ENCODE assay signal across 13 mouse cellular contexts in genomic region chr19:40307550-40307949, GRCm38 (mm10). TPM values are rescaled to one million over a fixed set of nuclear protein-coding genes. Genes with fewer than 3 reads are reported as not detected.
DNase-seq lines count a peak whose midpoint lies in the region; ATAC-seq and TF ChIP-seq lines count a peak whose summit lies in the region.
"Had no signal": no experiment of that assay in that cellular context is flagged by ENCODE, and none has a peak within 500 bp of the region (broad histone marks: within the 10 kb centered on the region; RNA-seq: fewer than 3 reads in every experiment).

No protein-coding gene starts in this region.

- 70% methylated on average over 7 of the region's 7 CpGs for WGBS in heart, embryonic 11.5 days (ENCODE audit: insufficient replicate concordance)
- WGBS in intestine, embryonic 14.5 days: 84% methylated on average over 7 of the region's 7 CpGs
- 75% methylated on average over 7 of the region's 7 CpGs for WGBS in kidney, embryonic 14.5 days

- H3K9ac ChIP-seq in heart, embryonic 11.5 days (ENCODE audit: low read depth, low read length): no peak overlapping the region
- H3K9ac ChIP-seq in intestine, embryonic 14.5 days (ENCODE audit: low read length): no peak overlapping the region
- H3K9ac ChIP-seq in kidney, embryonic 14.5 days (ENCODE audit: low read depth, low read length): no peak overlapping the region
- H3K9ac ChIP-seq: limb, embryonic 13.5 days had no signal

- no peak; the same call in 1 of the 2 replicates for ATAC-seq in heart, embryonic 11.5 days (replicated peaks; ENCODE audit: insufficient number of reproducible peaks, low FRiP score, low TSS enrichment)
- ATAC-seq in intestine, embryonic 14.5 days (replicated peaks; ENCODE audit: low FRiP score, low TSS enrichment, low read depth): peak; percentile 55; the same call in 1 of the 2 replicates
- no peak for ATAC-seq in megakaryocyte progenitor cell, adult 5-6 weeks (replicated peaks; ENCODE audit: poor library complexity)
- no peak for ATAC-seq in kidney, embryonic 14.5 days (ENCODE audit: low FRiP score, low TSS enrichment)

- H3K36me3 ChIP-seq in heart, embryonic 11.5 days (ENCODE audit: control insufficient read depth, insufficient read depth, low read length): peaks cover 20% of the 10 kb centered on the region
- peaks cover 11% of the 10 kb centered on the region for H3K36me3 ChIP-seq in E14TG2a.4 (ENCODE audit: insufficient read depth, low read length)
- H3K36me3 ChIP-seq in intestine, embryonic 14.5 days (ENCODE audit: control insufficient read depth, insufficient read depth, low read length): peaks cover 16% of the 10 kb centered on the region; the same call in 1 of the 2 replicates
- H3K36me3 ChIP-seq in kidney, embryonic 14.5 days (ENCODE audit: control insufficient read depth, insufficient read depth, low read length): no peaks in the 10 kb centered on the region; the same call in 1 of the 2 replicates

- no peak overlapping the region for H3K4me3 ChIP-seq in heart, embryonic 11.5 days (ENCODE audit: low read depth, low read length)
- H3K4me3 ChIP-seq in E14TG2a.4 (replicated peaks; ENCODE audit: low read length): peak overlapping the region; percentile 29; the same call in 1 of the 2 replicates
- H3K4me3 ChIP-seq in intestine, embryonic 14.5 days (ENCODE audit: low read depth, low read length): no peak overlapping the region
- no peak overlapping the region for H3K4me3 ChIP-seq in kidney, embryonic 14.5 days (ENCODE audit: low read length)
- H3K4me3 ChIP-seq: forebrain, embryonic 10.5 days; limb, embryonic 13.5 days had no signal

- H3K4me2 ChIP-seq in heart, embryonic 11.5 days: no peak overlapping the region
- H3K4me2 ChIP-seq in intestine, embryonic 14.5 days (ENCODE audit: low read length): no peak overlapping the region
- H3K4me2 ChIP-seq in kidney, embryonic 14.5 days (replicated peaks; ENCODE audit: low read depth, low read length): no peak overlapping the region
- H3K4me2 ChIP-seq: limb, embryonic 13.5 days had no signal

- peak; percentile 99 for DNase-seq in heart, adult 11 months
- peak; percentile 44 to 65 for DNase-seq in cerebellum, postnatal 25 days
- no peak for DNase-seq in intestine, embryonic 14.5 days (ENCODE audit: low spot score)
- no peak for DNase-seq in c-Kit-positive CD71-positive TER-119-positive erythroid progenitor cells, embryonic 14.5 days (ENCODE audit: low spot score)
- DNase-seq: embryo, embryonic 11 days; kidney, postnatal 36 days; thymus, adult 2 months had no signal

- H3K27ac ChIP-seq in heart, embryonic 11.5 days (ENCODE audit: low read depth, low read length): no peak overlapping the region
- no peak overlapping the region for H3K27ac ChIP-seq in intestine, embryonic 14.5 days (ENCODE audit: low read depth)
- no peak overlapping the region for H3K27ac ChIP-seq in kidney, embryonic 14.5 days (ENCODE audit: low read depth, low read length)
- H3K27ac ChIP-seq: forebrain, embryonic 10.5 days; limb, embryonic 13.5 days had no signal

- H3K27me3 ChIP-seq in heart, embryonic 11.5 days (ENCODE audit: control insufficient read depth, insufficient read depth, low read length): no peaks in the 10 kb centered on the region
- no peaks in the 10 kb centered on the region for H3K27me3 ChIP-seq in E14TG2a.4 (ENCODE audit: insufficient read depth, low read length)
- H3K27me3 ChIP-seq in intestine, embryonic 14.5 days (replicated peaks; ENCODE audit: control insufficient read depth, insufficient read depth, low read length): no peaks in the 10 kb centered on the region
- H3K27me3 ChIP-seq in kidney, embryonic 14.5 days (ENCODE audit: control insufficient read depth, insufficient read depth, low read length): no peaks in the 10 kb centered on the region
- H3K27me3 ChIP-seq: limb, embryonic 13.5 days had no signal

- TF ChIP-seq CTCF in E14TG2a.4 (conservative IDR thresholded peaks at IDR 0.05; ENCODE audit: low read length): no peak

- peaks cover 24% of the 10 kb centered on the region for H3K4me1 ChIP-seq in heart, embryonic 11.5 days (ENCODE audit: control insufficient read depth, insufficient read depth, low read length)
- H3K4me1 ChIP-seq in E14TG2a.4 (replicated peaks; ENCODE audit: low read depth, low read length): peaks cover 20% of the 10 kb centered on the region
- peaks cover 3% of the 10 kb centered on the region; the same call in 1 of the 2 replicates for H3K4me1 ChIP-seq in intestine, embryonic 14.5 days (replicated peaks; ENCODE audit: control insufficient read depth, insufficient read depth, low read length)
- no peaks in the 10 kb centered on the region for H3K4me1 ChIP-seq in kidney, embryonic 14.5 days (ENCODE audit: control insufficient read depth, insufficient read depth, low read length)

- no peaks in the 10 kb centered on the region for H3K9me3 ChIP-seq in heart, embryonic 11.5 days (replicated peaks; ENCODE audit: control insufficient read depth, low read length)
- H3K9me3 ChIP-seq in E14TG2a.4 (ENCODE audit: low read length): no peaks in the 10 kb centered on the region
- no peaks in the 10 kb centered on the region for H3K9me3 ChIP-seq in intestine, embryonic 14.5 days (ENCODE audit: control insufficient read depth, low read length)
- no peaks in the 10 kb centered on the region for H3K9me3 ChIP-seq in kidney, embryonic 14.5 days (ENCODE audit: control insufficient read depth, low read length)
- H3K9me3 ChIP-seq: forebrain, embryonic 10.5 days; limb, embryonic 13.5 days had no signal

RNA-seq across cellular contexts. Expression of gene Pdlim1, which starts 35.9 kb away (rescaled TPM):
- 318 and 322 TPM in 2 replicates for polyA plus RNA-seq in heart, embryonic 11.5 days (2014; fragmentation: Nextera tagmentation; extraction: Ambion mirVana)
- 192 and 200 TPM in 2 replicates for polyA plus RNA-seq in intestine, embryonic 14.5 days (2014; fragmentation: Nextera tagmentation; extraction: Ambion mirVana)
- 49.9 and 83.4 TPM in 2 replicates for total RNA-seq in megakaryocyte progenitor cell, adult 5-6 weeks (2015)
- 36.9 and 46.5 TPM in 2 replicates for total RNA-seq in megakaryocyte progenitor cell, adult 5-6 weeks (2017)
- polyA plus RNA-seq in kidney, embryonic 14.5 days (2014; fragmentation: Nextera tagmentation; extraction: Ambion mirVana): 28.6 and 30.8 TPM in 2 replicates

Comparison
In these comparisons a context has a peak if more than half of its experiments do, and no peak if none do; other contexts are left out.
1. DNase-seq: peak in heart, adult 11 months (single experiment) and cerebellum, postnatal 25 days (2 of 2); none in intestine, embryonic 14.5 days (single experiment) and c-Kit-positive CD71-positive TER-119-positive erythroid progenitor cells, embryonic 14.5 days (single experiment).